Mouse (Mus musculus): ENCODE results near the gene Cox19. TPM values are rescaled to one million over a fixed set of nuclear protein-coding genes. Genes with fewer than 3 reads are reported as not detected.

Cox19 gene
- polyA plus RNA-seq, 1 experiment from 2014 or later: 111 TPM

- Histone ChIP-seq H3K27ac (no peak overlapping the region), H3K36me3 (ENCODE audit: poor library complexity, severe bottlenecking) (no peaks in the 10 kb centered on the region), H3K9ac (peak overlapping the region; percentile 73), H3K4me1 (peaks cover 29% of the 10 kb centered on the region), H3K27me3 (peaks cover 8% of the 10 kb centered on the region; the same call in 1 of the 2 replicates), H3K9me3 (replicated peaks) (no peaks in the 10 kb centered on the region), H3K4me2 (peak overlapping the region; percentile 95), H3K4me3 (peak overlapping the region; percentile 61)
- WGBS: 23% methylated on average over 8 of the region's 8 CpGs
- ATAC-seq: no peak; the same call in 1 of the 2 replicates
Measured at GRCm38 (mm10) chr5:139379771-139380384, 28.7 kb upstream of the Cox19 start.

GRCm38 (mm10) chr5:139378986-139379629, 27.9 kb upstream of the Cox19 start:
- Histone ChIP-seq H3K9me3 (replicated peaks) (no peaks in the 10 kb centered on the region), H3K27ac (peak overlapping the region; percentile 35), H3K36me3 (ENCODE audit: poor library complexity, severe bottlenecking) (no peaks in the 10 kb centered on the region), H3K27me3 (peaks cover 8% of the 10 kb centered on the region; the same call in 1 of the 2 replicates), H3K9ac (no peak overlapping the region), H3K4me1 (peaks cover 29% of the 10 kb centered on the region), H3K4me2 (no peak overlapping the region), H3K4me3 (no peak overlapping the region)
- ATAC-seq: no peak
- WGBS: 67% methylated on average over 21 of the region's 21 CpGs

DNA sequence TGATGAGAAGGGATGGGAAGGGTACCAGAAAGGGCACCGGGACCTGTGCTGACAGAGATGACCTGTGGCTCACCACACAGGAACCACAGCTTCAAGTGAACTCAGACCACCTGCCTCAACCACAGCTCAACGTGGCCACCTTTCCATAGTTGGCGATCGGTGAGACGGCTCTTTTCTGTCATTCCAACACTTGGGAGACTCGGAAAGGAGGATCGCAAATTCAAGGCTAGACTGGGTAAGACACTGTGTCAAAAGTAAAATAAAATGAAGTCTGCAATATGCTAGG, 27.0 kb upstream of the Cox19 start:
- Histone ChIP-seq H3K27ac (no peak overlapping the region), H3K27me3 (peaks cover 8% of the 10 kb centered on the region; the same call in 1 of the 2 replicates), H3K9me3 (replicated peaks) (no peaks in the 10 kb centered on the region), H3K36me3 (ENCODE audit: poor library complexity, severe bottlenecking) (no peaks in the 10 kb centered on the region), H3K4me1 (peaks cover 29% of the 10 kb centered on the region), H3K4me2 (no peak overlapping the region), H3K9ac (no peak overlapping the region), H3K4me3 (no peak overlapping the region)
- ATAC-seq: no peak
- 92% methylated on average over 7 of the region's 7 CpGs for WGBS

DNA sequence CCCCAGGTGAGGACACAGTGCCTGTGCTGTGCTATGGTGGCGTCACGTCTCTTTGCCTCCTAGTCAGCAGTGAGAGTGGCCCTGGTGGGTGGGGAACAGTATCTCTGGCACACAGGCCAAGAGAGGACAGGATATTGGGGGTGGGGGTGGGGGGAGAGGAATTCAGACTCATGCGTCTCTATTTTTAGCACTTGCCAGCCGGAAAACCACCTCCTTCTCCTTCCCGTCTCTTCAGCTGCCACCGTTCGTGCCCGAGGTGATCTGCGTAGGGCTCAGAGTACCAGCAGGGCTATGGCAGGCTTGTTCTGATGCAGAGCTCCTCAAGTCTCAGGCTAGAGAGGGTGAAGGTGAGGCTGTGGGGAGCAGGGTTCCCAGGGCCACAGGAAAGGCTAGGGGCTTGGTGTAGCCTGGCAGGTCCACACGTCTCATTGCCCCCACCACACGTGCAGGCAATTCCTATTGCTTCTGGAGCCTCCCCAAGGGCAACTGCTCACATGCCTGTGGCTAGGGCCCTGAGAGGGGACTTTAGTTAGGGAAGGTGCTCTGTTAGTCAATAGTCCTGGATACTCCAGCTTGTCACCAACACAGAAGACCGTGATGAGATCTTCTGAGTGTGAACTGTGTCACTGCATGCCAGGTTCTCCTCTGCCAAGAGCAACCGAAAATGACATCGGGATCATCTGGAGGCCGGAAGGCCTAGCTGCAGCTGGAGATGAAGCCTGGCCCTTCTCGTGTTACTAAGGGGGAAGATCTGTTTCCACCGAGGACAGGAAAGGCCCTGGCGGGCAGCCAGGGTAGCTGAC, 26.5 kb upstream of the Cox19 start, which contains the start of gene Gpr146:
Gene Gpr146 (plus strand): TSS at position 230 of the 803 bp plus-strand sequence.
- no peak for ATAC-seq
- Histone ChIP-seq H3K36me3 (ENCODE audit: poor library complexity, severe bottlenecking) (no peaks in the 10 kb centered on the region), H3K9me3 (replicated peaks) (no peaks in the 10 kb centered on the region), H3K4me1 (peaks cover 30% of the 10 kb centered on the region), H3K4me3 (no peak within 1 kb of the TSS), H3K27ac (no peak within 1 kb of the TSS), H3K9ac (no peak within 1 kb of the TSS), H3K4me2 (no peak within 1 kb of the TSS), H3K27me3 (peaks cover 8% of the 10 kb centered on the region; the same call in 1 of the 2 replicates)
- WGBS: 82% methylated on average over 18 of the region's 18 CpGs

GRCm38 (mm10) chr5:139374841-139375240, 23.6 kb upstream of the Cox19 start:
- Histone ChIP-seq H3K9ac (no peak overlapping the region), H3K27me3 (peaks cover 5% of the 10 kb centered on the region; the same call in 1 of the 2 replicates), H3K4me1 (peaks cover 28% of the 10 kb centered on the region), H3K9me3 (replicated peaks) (no peaks in the 10 kb centered on the region), H3K36me3 (ENCODE audit: poor library complexity, severe bottlenecking) (no peaks in the 10 kb centered on the region), H3K4me3 (no peak overlapping the region), H3K4me2 (no peak overlapping the region), H3K27ac (no peak overlapping the region)
- ATAC-seq: no peak
- 83% methylated on average over 2 of the region's 2 CpGs for WGBS

DNA sequence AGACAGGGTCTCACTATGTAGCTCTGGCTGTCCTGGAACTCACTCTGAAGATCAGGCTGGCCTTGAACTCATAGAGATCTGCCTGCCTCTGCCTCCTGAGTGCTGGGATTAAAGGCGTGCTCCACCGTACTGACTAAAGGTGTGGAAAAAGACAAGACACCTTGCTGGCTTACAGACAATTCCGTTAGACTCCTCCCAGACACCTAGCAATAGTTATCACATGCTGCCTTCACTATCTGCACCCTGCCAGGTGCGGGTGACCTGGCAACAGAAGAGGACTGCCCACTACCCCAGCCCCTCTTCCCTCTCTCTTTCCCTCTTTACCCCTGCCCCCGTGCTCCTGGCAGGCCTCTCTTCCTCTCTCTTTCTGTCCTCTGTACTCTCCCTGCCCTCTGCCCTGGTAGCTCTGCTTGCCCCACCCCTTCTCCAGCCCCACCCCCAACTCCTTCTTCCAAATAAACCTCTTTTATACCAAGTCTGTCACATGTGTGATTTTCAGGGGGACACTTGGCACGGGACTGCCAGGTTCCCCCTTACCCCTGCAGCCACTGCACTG, 22.7 kb upstream of the Cox19 start:
- no peaks in the 10 kb centered on the region for H3K9me3 ChIP-seq (replicated peaks)
- WGBS: 75% methylated on average over 6 of the region's 6 CpGs
- no peak overlapping the region for H3K4me2 ChIP-seq
- no peak for ATAC-seq
- no peak overlapping the region for H3K4me3 ChIP-seq
- peaks cover 22% of the 10 kb centered on the region for H3K4me1 ChIP-seq
- H3K9ac ChIP-seq: no peak overlapping the region
- no peak overlapping the region for H3K27ac ChIP-seq
- H3K36me3 ChIP-seq (ENCODE audit: poor library complexity, severe bottlenecking): no peaks in the 10 kb centered on the region
- H3K27me3 ChIP-seq: peaks cover 5% of the 10 kb centered on the region; the same call in 1 of the 2 replicates

DNA sequence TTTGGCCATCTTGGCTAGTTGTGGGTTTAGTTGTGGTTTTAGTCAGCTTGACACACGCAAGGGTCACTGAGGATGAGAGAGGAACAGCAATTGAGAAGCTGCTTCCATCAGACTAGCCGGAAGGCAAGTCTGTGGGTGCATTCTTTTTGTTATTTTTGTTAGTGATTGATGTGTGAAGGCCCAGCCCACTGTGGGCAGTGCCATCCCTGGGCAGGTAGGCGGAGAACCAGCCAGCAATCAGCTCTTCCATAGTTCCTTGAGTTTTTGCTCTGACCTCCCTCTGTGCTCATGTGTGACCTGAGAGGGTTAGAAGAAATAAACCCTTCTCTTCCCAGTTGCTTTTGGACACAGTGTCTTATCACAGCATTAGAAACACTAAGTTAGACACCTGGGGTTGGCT, 21.9 kb upstream of the Cox19 start:
- Histone ChIP-seq H3K4me2 (no peak overlapping the region), H3K9ac (no peak overlapping the region), H3K27ac (no peak overlapping the region), H3K9me3 (replicated peaks) (no peaks in the 10 kb centered on the region), H3K36me3 (ENCODE audit: poor library complexity, severe bottlenecking) (no peaks in the 10 kb centered on the region), H3K4me1 (peaks cover 19% of the 10 kb centered on the region), H3K27me3 (peaks cover 5% of the 10 kb centered on the region; the same call in 1 of the 2 replicates), H3K4me3 (no peak overlapping the region)
- 80% methylated on average over 3 of the region's 3 CpGs for WGBS
- ATAC-seq: no peak

GRCm38 (mm10) chr5:139371631-139372401, 20.6 kb upstream of the Cox19 start:
- H3K27me3 ChIP-seq: peaks cover 5% of the 10 kb centered on the region; the same call in 1 of the 2 replicates
- H3K9ac ChIP-seq: peak overlapping the region; percentile 85
- WGBS: 2% methylated on average over 38 of the region's 39 CpGs
- H3K4me2 ChIP-seq: peak overlapping the region; percentile 82
- H3K36me3 ChIP-seq (ENCODE audit: poor library complexity, severe bottlenecking): no peaks in the 10 kb centered on the region
- peak overlapping the region; percentile 64 for H3K27ac ChIP-seq
- peak; percentile 95 for ATAC-seq
- H3K4me3 ChIP-seq: peak overlapping the region; percentile 57
- no peaks in the 10 kb centered on the region for H3K9me3 ChIP-seq (replicated peaks)
- H3K4me1 ChIP-seq: peaks cover 19% of the 10 kb centered on the region

- Histone ChIP-seq H3K27me3 (peaks cover 5% of the 10 kb centered on the region; the same call in 1 of the 2 replicates), H3K27ac (peak overlapping the region; percentile 35; the same call in 1 of the 2 replicates), H3K4me1 (peaks cover 19% of the 10 kb centered on the region), H3K4me3 (peak overlapping the region; percentile 57), H3K9ac (peak overlapping the region; percentile 85; the same call in 1 of the 2 replicates), H3K36me3 (ENCODE audit: poor library complexity, severe bottlenecking) (no peaks in the 10 kb centered on the region), H3K4me2 (peak overlapping the region; percentile 82), H3K9me3 (replicated peaks) (no peaks in the 10 kb centered on the region)
- no peak for ATAC-seq
- 58% methylated on average over 5 of the region's 5 CpGs for WGBS
Measured at GRCm38 (mm10) chr5:139371118-139371517, 19.9 kb upstream of the Cox19 start.

DNA sequence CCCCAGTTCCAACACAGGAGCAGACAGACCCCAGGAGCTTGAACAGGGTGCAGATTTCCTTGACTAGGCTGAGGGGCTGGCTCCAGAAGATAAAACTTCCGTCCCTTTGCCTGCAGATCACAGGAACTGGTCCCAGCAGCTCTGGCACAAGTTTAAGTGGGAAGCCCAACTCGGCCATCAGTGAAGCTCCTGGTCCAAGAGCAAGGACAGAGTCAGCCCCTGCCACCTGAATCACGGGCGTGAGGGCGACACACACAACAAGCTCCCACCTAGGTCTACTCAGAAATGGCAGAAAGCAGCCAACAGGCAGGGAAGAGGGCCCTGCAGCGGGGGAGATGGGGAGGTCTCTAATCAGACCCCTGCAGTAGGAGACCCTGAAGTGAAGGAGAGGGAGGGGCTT, 19.1 kb upstream of the Cox19 start:
- H3K9ac ChIP-seq: no peak overlapping the region
- no peak overlapping the region for H3K4me3 ChIP-seq
- no peaks in the 10 kb centered on the region for H3K36me3 ChIP-seq (ENCODE audit: poor library complexity, severe bottlenecking)
- H3K4me2 ChIP-seq: no peak overlapping the region
- WGBS: 86% methylated on average over 6 of the region's 6 CpGs
- no peak for ATAC-seq
- H3K27ac ChIP-seq: no peak overlapping the region
- no peaks in the 10 kb centered on the region for H3K9me3 ChIP-seq (replicated peaks)
- peaks cover 19% of the 10 kb centered on the region for H3K4me1 ChIP-seq
- peaks cover 5% of the 10 kb centered on the region; the same call in 1 of the 2 replicates for H3K27me3 ChIP-seq

DNA sequence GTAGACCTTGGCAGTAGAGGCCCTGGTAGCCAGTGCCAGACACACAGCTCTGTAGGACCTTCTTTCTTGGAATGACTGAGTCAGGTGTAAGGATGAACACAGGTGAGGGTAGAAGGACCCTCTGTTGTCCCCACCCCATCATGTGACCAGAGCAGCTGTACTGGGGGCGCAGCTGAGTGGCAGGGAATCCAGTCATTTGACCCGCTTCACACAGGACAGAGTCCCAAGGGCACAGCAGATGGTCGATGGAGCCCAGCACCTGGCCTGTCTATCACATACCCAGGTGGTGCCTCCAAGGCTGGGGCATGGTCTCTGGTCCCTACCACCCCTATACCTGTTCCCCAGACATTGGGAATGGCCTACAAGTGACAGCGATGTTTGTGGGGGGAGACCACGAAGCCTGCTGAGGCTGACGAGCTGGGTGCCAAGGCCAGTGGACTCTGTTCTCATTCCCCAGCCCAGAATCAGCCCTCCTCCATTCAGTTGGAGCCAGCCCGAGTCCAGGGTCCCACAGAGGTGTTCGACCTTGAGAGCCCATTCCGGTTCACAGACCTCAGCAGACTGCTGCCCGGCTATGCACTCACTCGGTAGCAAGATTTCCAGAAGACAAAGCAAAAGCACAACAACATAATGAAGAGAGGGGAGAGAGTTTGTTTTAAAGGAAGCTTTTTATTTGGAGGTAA, 17.6 kb upstream of the Cox19 start:
- 83% methylated on average over 11 of the region's 11 CpGs for WGBS

More for the DNA sequence above, 17.6 kb upstream of the Cox19 start:
- Histone ChIP-seq H3K4me1 (peaks cover 30% of the 10 kb centered on the region), H3K27me3 (peaks cover 5% of the 10 kb centered on the region; the same call in 1 of the 2 replicates), H3K4me2 (no peak overlapping the region), H3K27ac (no peak overlapping the region), H3K36me3 (ENCODE audit: poor library complexity, severe bottlenecking) (peaks cover under 1% of the 10 kb centered on the region; the same call in 1 of the 2 replicates), H3K9ac (no peak overlapping the region), H3K4me3 (no peak overlapping the region), H3K9me3 (replicated peaks) (no peaks in the 10 kb centered on the region)
- no peak for ATAC-seq
